Mouse (Mus musculus) spleen, adult 2 months (tissue): ENCODE results near the gene Src. TPM values are rescaled to one million over a fixed set of nuclear protein-coding genes. Genes with fewer than 3 reads are reported as not detected.

Experiments used
- DNase-seq, 2 experiments: peaks; one replicate each; pipeline versions ENCODE4 v3.0.0 to v3.0.0-alpha.2; 2012 to 2021; ENCODE audit warnings: low spot score in 2 of 2, low read depth in 1 of 2
- H3K27ac ChIP-seq: fragments of 200-500 bp; 2 replicates; pipeline ENCODE4 v1.5.1; 2012; ENCODE audit warnings: low read length, inconsistent platforms; ENCODE audit not compliant: insufficient read depth
- H3K27me3 ChIP-seq: fragments of 200-500 bp; 2 replicates; pipeline ENCODE4 v1.6.1; 2012; ENCODE audit warnings: mild to moderate bottlenecking, moderate library complexity, low read length, inconsistent platforms; ENCODE audit not compliant: control insufficient read depth, insufficient read depth
- H3K36me3 ChIP-seq: fragments of 200-500 bp; 2 replicates; pipeline ENCODE4 v1.6.1; 2012; ENCODE audit warnings: mild to moderate bottlenecking, low read length, inconsistent platforms; ENCODE audit not compliant: control insufficient read depth, insufficient read depth
- H3K4me1 ChIP-seq: fragments of 200-500 bp; 2 replicates; pipeline ENCODE4 v1.6.1; 2011; ENCODE audit warnings: inconsistent platforms; ENCODE audit not compliant: control insufficient read depth, insufficient read depth, insufficient read length
- H3K4me3 ChIP-seq: fragments of 200-500 bp; 2 replicates; pipeline ENCODE4 v1.5.1; 2011; ENCODE audit warnings: mild to moderate bottlenecking, inconsistent platforms; ENCODE audit not compliant: insufficient read depth, insufficient read length; ENCODE audit errors: extremely low read depth
- CTCF ChIP-seq: fragments of 200-500 bp; IDR thresholded peaks from 2 replicates; pipeline ENCODE4 v1.5.1; 2011; ENCODE audit warnings: mild to moderate bottlenecking, inconsistent platforms; ENCODE audit not compliant: insufficient read depth, insufficient read length, insufficient replicate concordance; ENCODE audit errors: extremely low read depth
- POLR2A ChIP-seq: fragments of 200-500 bp; IDR thresholded peaks from 2 replicates; pipeline ENCODE4 v1.6.1; 2011; ENCODE audit warnings: low read depth, low read length, inconsistent platforms
- WGBS: fragments of 180-500 bp; shearing (Covaris S2); methylation state at CpG from one replicate; pipeline ENCODE4 v1.1.7; 2018; 5-methylcytosine and 5-hydroxymethylcytosine counted together
- polyA plus RNA-seq: library from polyadenylated mRNA; depleted of rRNA; stranded (reverse); fragments of >200 nt; gene quantifications from 2 replicates; pipeline ENCODE4 v1.2.3, GENCODE M21; 2012; rRNA removed

Gene Src
- polyA plus RNA-seq, 1 experiment: 14.6 TPM

DNA sequence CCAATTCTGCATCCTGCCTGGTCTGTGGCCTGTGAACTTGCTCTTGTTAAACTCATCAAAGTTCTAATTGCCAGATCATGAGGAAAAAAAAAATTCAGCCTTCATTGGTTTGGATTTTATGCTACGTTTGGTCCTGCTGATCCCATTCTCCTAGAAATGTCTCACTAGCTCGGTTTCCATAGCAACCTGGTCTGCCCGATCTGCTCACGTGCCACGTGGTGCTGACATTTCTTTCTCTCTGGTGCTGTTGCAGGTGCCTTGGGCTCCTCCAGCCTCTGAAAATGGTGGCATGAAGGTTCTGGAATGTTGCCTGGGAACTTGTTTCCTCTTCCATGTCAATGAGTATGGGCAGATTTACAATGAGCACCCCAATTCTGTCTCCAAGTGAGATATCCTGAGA is 102.3 kb downstream of the Src start:
- H3K4me1 ChIP-seq: no peaks in the 10 kb centered on the region
- H3K27ac ChIP-seq: no peak overlapping the region
- H3K27me3 ChIP-seq: no peaks in the 10 kb centered on the region
- no peak overlapping the region for H3K4me3 ChIP-seq
- DNase-seq: no peak
- TF ChIP-seq POLR2A: no peak
- no peak for TF ChIP-seq CTCF
- 57% methylated on average over 5 of the region's 5 CpGs for WGBS
- H3K36me3 ChIP-seq: no peaks in the 10 kb centered on the region

Other genes starting within 250 kb of the Src start
- 5.0 and 6.7 TPM in 2 replicates for gene Rbl1, start 213.9 kb upstream of the Src start, polyA plus RNA-seq
- 95.1 and 103 TPM in 2 replicates for gene Rpn2, start 139.4 kb upstream of the Src start, polyA plus RNA-seq
- gene Mroh8, start 138.9 kb upstream of the Src start, polyA plus RNA-seq: 0.18 and 0.36 TPM in 2 replicates
- not detected in 2 replicates for gene Ghrh, start 70.9 kb upstream of the Src start, polyA plus RNA-seq
- gene Manbal, start 50.9 kb upstream of the Src start, polyA plus RNA-seq: 49.6 and 54.8 TPM in 2 replicates
- 2.7 and 3.5 TPM in 2 replicates for gene Nnat, start 141.6 kb downstream of the Src start, polyA plus RNA-seq
- gene Blcap, start 152.8 kb downstream of the Src start, polyA plus RNA-seq: 17.1 and 18.7 TPM in 2 replicates